Mouse (Mus musculus): Measurements from ENCODE around the gene Bri3.
"Not testable (repeated sequence)": the region's sequence is repeated elsewhere in the genome, so short reads cannot be mapped to it uniquely, and the experiment has no call there.

Gene Bri3

GRCm38 (mm10) chr5:144364680-144365357, 120.6 kb downstream of the Bri3 start:
- no peak for DNase-seq

GRCm38 (mm10) chr5:144366551-144366950, 122.3 kb downstream of the Bri3 start:
- not testable (repeated sequence) for DNase-seq

GRCm38 (mm10) chr5:144368661-144369205, 124.5 kb downstream of the Bri3 start:
- DNase-seq = no peak

- no peak for DNase-seq
These were observed 126.7 kb downstream of the Bri3 start for GRCm38 (mm10) chr5:144370986-144371385.

GRCm38 (mm10) chr5:144372177-144372576, 127.9 kb downstream of the Bri3 start:
- DNase-seq = peak in 1 of 2 experiments; percentile 29

- no peak for DNase-seq
These were observed 128.6 kb downstream of the Bri3 start for GRCm38 (mm10) chr5:144372885-144373284.

- no peak for DNase-seq
These were observed 135.2 kb downstream of the Bri3 start for GRCm38 (mm10) chr5:144379431-144379830.

- DNase-seq = no peak
These were observed 136.5 kb downstream of the Bri3 start for GRCm38 (mm10) chr5:144380689-144381088.

GRCm38 (mm10) chr5:144381782-144382181, 137.5 kb downstream of the Bri3 start:
- DNase-seq = peak in 1 of 2 experiments; percentile 29

GRCm38 (mm10) chr5:144383936-144384335, 139.7 kb downstream of the Bri3 start:
- DNase-seq = no peak

- peak in 1 of 2 experiments; percentile 64 for DNase-seq
These were observed 143.6 kb downstream of the Bri3 start for GRCm38 (mm10) chr5:144387851-144388250.

- DNase-seq = no peak
These were observed 149.9 kb downstream of the Bri3 start for GRCm38 (mm10) chr5:144394142-144394541.

- DNase-seq = no peak
These were observed 153.3 kb downstream of the Bri3 start for GRCm38 (mm10) chr5:144397566-144397965.

GRCm38 (mm10) chr5:144400821-144401220, 156.6 kb downstream of the Bri3 start:
- no peak for DNase-seq

- no peak for DNase-seq
These were observed 162.0 kb downstream of the Bri3 start for GRCm38 (mm10) chr5:144406256-144406655.

GRCm38 (mm10) chr5:144410666-144411065, 166.4 kb downstream of the Bri3 start:
- no peak for DNase-seq

- DNase-seq = no peak
These were observed 167.5 kb downstream of the Bri3 start for GRCm38 (mm10) chr5:144411702-144412101.

GRCm38 (mm10) chr5:144412781-144413180, 168.5 kb downstream of the Bri3 start:
- DNase-seq = no peak

GRCm38 (mm10) chr5:144418456-144418855, 174.2 kb downstream of the Bri3 start:
- DNase-seq = no peak

GRCm38 (mm10) chr5:144420001-144420400, 175.8 kb downstream of the Bri3 start:
- no peak for DNase-seq

- DNase-seq = no peak
These were observed 182.5 kb downstream of the Bri3 start for GRCm38 (mm10) chr5:144426697-144427096.

- DNase-seq = no peak
These were observed 183.6 kb downstream of the Bri3 start for GRCm38 (mm10) chr5:144427861-144428260.

GRCm38 (mm10) chr5:144431481-144431880, 187.2 kb downstream of the Bri3 start:
- no peak for DNase-seq

- no peak for DNase-seq
These were observed 195.2 kb downstream of the Bri3 start for GRCm38 (mm10) chr5:144439286-144440040.

Data from lung, postnatal 4 days (tissue).